Mouse (Mus musculus) bone marrow, adult 2 months (tissue): ENCODE measurements around the gene Lrba. TPM values are rescaled to one million over a fixed set of nuclear protein-coding genes. Genes with fewer than 3 reads are reported as not detected.

Experiments
- H3K27ac ChIP-seq: fragments of 200-500 bp; 2 replicates; pipeline ENCODE4 v1.5.1; 2012; ENCODE audit warnings: low read depth, mild to moderate bottlenecking, control low read depth, inconsistent platforms, low read length; ENCODE audit not compliant: control insufficient read depth, poor library complexity, insufficient read depth
- H3K4me1 ChIP-seq: fragments of 200-500 bp; 2 replicates; pipeline ENCODE4 v1.6.1; 2011; ENCODE audit warnings: low read length; ENCODE audit not compliant: control insufficient read depth, insufficient read depth
- H3K4me3 ChIP-seq: fragments of 200-500 bp; replicated peaks from 2 replicates; pipeline ENCODE3; 2011; ENCODE audit warnings: mild to moderate bottlenecking, low read depth, low read length, control low read depth; ENCODE audit not compliant: control insufficient read depth
- CTCF ChIP-seq: fragments of 200-500 bp; IDR thresholded peaks from 2 replicates; pipeline ENCODE4 v1.5.1; 2011; ENCODE audit warnings: low read length, control low read depth; ENCODE audit not compliant: control insufficient read depth, insufficient read depth
- POLR2A ChIP-seq: fragments of 200-500 bp; IDR thresholded peaks from 2 replicates; pipeline ENCODE4 v1.6.1; 2011; ENCODE audit warnings: low read depth, mild to moderate bottlenecking, control low read depth, low read length, borderline replicate concordance; ENCODE audit not compliant: control insufficient read depth
- whole genome bisulfite sequencing: fragments of 180-500 bp; shearing (Covaris S2); methylation state at CpG from one replicate; pipeline ENCODE4 v1.1.7; 2018; 5-methylcytosine and 5-hydroxymethylcytosine counted together
- polyA plus RNA-seq: library from polyadenylated mRNA; stranded (reverse); fragments of >200 nt; gene quantifications from 2 replicates; pipeline ENCODE4 v1.2.4, GENCODE M21; 2011; ENCODE audit warnings: low replicate concordance; ENCODE audit not compliant: missing spikeins, insufficient read depth, insufficient read length

Lrba gene
- polyA plus RNA-seq, 1 experiment = 12.3 TPM

- peaks cover 3% of the 10 kb centered on the region for H3K4me1 ChIP-seq
- H3K4me3 ChIP-seq = no peak overlapping the region
- 84% methylated on average over 6 of the region's 6 CpGs for WGBS
- TF ChIP-seq CTCF = no peak
- no peak for TF ChIP-seq POLR2A
- no peak overlapping the region for H3K27ac ChIP-seq
Measured at GRCm38 (mm10) chr3:86775444-86775828, 551.0 kb downstream of the Lrba start.

- no peaks in the 10 kb centered on the region; the same call in 1 of the 2 replicates for H3K4me1 ChIP-seq
- 76% methylated on average over 4 of the region's 4 CpGs for WGBS
- H3K27ac ChIP-seq = no peak overlapping the region
- TF ChIP-seq CTCF (no peak; the same call in 1 of the 2 replicates), POLR2A (no peak)
- H3K4me3 ChIP-seq = no peak overlapping the region
Measured at GRCm38 (mm10) chr3:86779704-86780103, 555.2 kb downstream of the Lrba start.

GRCm38 (mm10) chr3:86784051-86784450, 559.6 kb downstream of the Lrba start:
- WGBS = 91% methylated on average over 3 of the region's 3 CpGs
- Histone ChIP-seq H3K27ac (no peak overlapping the region), H3K4me3 (no peak overlapping the region), H3K4me1 (no peaks in the 10 kb centered on the region)
- no peak for TF ChIP-seq CTCF
- TF ChIP-seq POLR2A = no peak

GRCm38 (mm10) chr3:86784930-86785329, 560.5 kb downstream of the Lrba start:
- no peaks in the 10 kb centered on the region for H3K4me1 ChIP-seq
- WGBS = 87% methylated on average over 11 of the region's 11 CpGs
- TF ChIP-seq POLR2A = no peak
- no peak for TF ChIP-seq CTCF
- no peak overlapping the region for H3K27ac ChIP-seq
- H3K4me3 ChIP-seq = no peak overlapping the region

- no peak for TF ChIP-seq CTCF
- TF ChIP-seq POLR2A = no peak
- WGBS = 92% methylated on average over 12 of the region's 12 CpGs
- no peak overlapping the region for H3K27ac ChIP-seq
- no peaks in the 10 kb centered on the region for H3K4me1 ChIP-seq
- H3K4me3 ChIP-seq = no peak overlapping the region
Measured at GRCm38 (mm10) chr3:86786280-86786679, 561.8 kb downstream of the Lrba start.

GRCm38 (mm10) chr3:86786845-86787351, 562.4 kb downstream of the Lrba start:
- TF ChIP-seq CTCF (no peak), POLR2A (no peak)
- no peak overlapping the region for H3K27ac ChIP-seq
- no peaks in the 10 kb centered on the region for H3K4me1 ChIP-seq
- no peak overlapping the region for H3K4me3 ChIP-seq
- WGBS = 90% methylated on average over 11 of the region's 11 CpGs

GRCm38 (mm10) chr3:86787423-86788123, 563.1 kb downstream of the Lrba start:
- Histone ChIP-seq H3K27ac (no peak overlapping the region), H3K4me3 (no peak overlapping the region), H3K4me1 (no peaks in the 10 kb centered on the region)
- TF ChIP-seq POLR2A (no peak), CTCF (no peak)
- 90% methylated on average over 10 of the region's 10 CpGs for WGBS

- Histone ChIP-seq H3K4me3 (no peak overlapping the region), H3K4me1 (no peaks in the 10 kb centered on the region), H3K27ac (no peak overlapping the region)
- TF ChIP-seq CTCF = no peak
- no peak for TF ChIP-seq POLR2A
- 54% methylated on average over 6 of the region's 6 CpGs for WGBS
Measured at GRCm38 (mm10) chr3:86788711-86789110, 564.2 kb downstream of the Lrba start.
